Mouse (Mus musculus): ENCODE results near the gene Gm11237.
"Not testable (repeated sequence)": the region's sequence is repeated elsewhere in the genome, so short reads cannot be mapped to it uniquely, and the experiment has no call there.

The Gm11237 gene

GRCm38 (mm10) chr4:73622684-73623083, at the start of gene Gm11237:
Gene Gm11237, plus strand, starts transcription at chr4:73622984.
- in situ Hi-C loops (cut with MboI, MseI), result not testable (repeated sequence)

DNA sequence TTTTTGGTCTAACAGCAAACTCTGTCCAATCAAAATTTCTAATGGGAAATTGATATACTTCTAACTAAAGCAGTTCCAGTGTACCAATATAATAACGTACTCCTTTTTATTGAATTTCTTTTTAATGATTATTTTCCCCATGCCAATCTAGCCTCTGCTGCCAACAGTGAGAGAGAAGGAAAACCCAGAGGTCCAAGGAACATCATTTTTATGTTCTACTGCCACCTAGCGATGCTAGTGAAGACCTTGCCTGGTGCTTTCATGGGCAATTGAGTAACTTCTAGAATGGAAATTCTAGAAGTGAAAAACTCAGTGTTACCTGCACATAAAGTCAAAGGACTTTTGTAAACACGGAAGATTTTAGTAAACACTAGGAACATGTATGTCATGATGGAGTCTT, 23.5 kb upstream of the Gm11237 start:
- in situ Hi-C loops (cut with MboI, MseI), result no loop called here

GRCm38 (mm10) chr4:73607581-73607980, 15.2 kb upstream of the Gm11237 start, which contains the start of gene Gm11238:
Gene Gm11238, plus strand, starts transcription at chr4:73607881.
- in situ Hi-C loops (cut with MboI, MseI), result not testable (repeated sequence)

- in situ Hi-C loops (cut with MboI, MseI), result not testable (repeated sequence)
These were observed 15.0 kb downstream of the Gm11237 start, which contains the start of gene Gm11236 for GRCm38 (mm10) chr4:73637821-73638220. Gene Gm11236, plus strand, starts transcription at chr4:73638121.

- in situ Hi-C loops (cut with MboI, MseI), result not testable (repeated sequence)
These were observed 39.1 kb downstream of the Gm11237 start for GRCm38 (mm10) chr4:73661864-73662263.

DNA sequence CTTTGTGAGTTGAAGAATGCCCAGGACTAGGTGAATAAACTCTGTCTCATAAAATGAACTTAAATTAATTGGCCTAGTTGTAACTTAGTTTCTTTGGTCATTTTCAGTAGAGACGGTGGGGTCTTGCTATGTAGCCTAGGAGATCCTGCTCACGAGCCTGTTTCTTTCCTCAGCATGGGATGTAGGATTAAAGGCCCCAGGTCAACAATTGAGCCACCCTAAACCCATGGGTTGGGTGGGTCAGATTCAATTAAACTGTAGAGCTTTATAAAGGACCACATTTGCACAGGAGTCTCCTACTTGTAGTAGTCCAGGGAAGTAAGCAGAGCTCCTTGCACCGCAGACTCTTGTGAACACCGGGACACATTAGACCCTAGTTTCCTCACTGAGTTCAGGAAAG, 45.3 kb downstream of the Gm11237 start, which contains the start of gene Gm11239:
Gene Gm11239, plus strand, starts transcription at position 301 of the 400 bp plus-strand sequence.
- in situ Hi-C loops (cut with MboI, MseI), result not testable (repeated sequence)
